Mouse (Mus musculus) liver, embryonic 11.5 days (tissue): ENCODE measurements at regions not wholly inside any gene's neighbourhood (a gene's known extent, or its start where the extent isn't known, plus 50 kb on each side); places are given as distances from the start of the nearest gene placed in this dataset.

Source experiments
- ATAC-seq: fragments of 200-750 bp; cut with Nextera tagmentation; replicated peaks from 2 replicates; pipeline ENCODE4 v1.8.0; 2017; ENCODE audit warnings: moderate number of reproducible peaks, mild to moderate bottlenecking, moderate TSS enrichment, moderate library complexity; ENCODE audit not compliant: low FRiP score
- DNase-seq: peaks from one replicate; pipeline ENCODE4 v3.0.0-alpha.2; 2017; ENCODE audit warnings: low spot score
- H3K27ac ChIP-seq: fragments of 300-500 bp; sonication (generic); 2 replicates; pipeline ENCODE4 v1.5.1; 2014; ENCODE audit warnings: mild to moderate bottlenecking, low read depth, low read length, control low read depth
- H3K27me3 ChIP-seq: fragments of 300-500 bp; sonication (generic); replicated peaks from 2 replicates; pipeline ENCODE4 v1.6.1; 2014; ENCODE audit warnings: low read length, mixed read lengths; ENCODE audit not compliant: control insufficient read depth, insufficient read depth
- H3K36me3 ChIP-seq: fragments of 300-500 bp; sonication (generic); 2 replicates; pipeline ENCODE4 v1.6.1; 2014; ENCODE audit warnings: mild to moderate bottlenecking, low read length, moderate library complexity, mixed read lengths; ENCODE audit not compliant: control insufficient read depth, insufficient read depth
- H3K4me1 ChIP-seq: fragments of 300-500 bp; sonication (generic); replicated peaks from 2 replicates; pipeline ENCODE4 v1.6.1; 2014; ENCODE audit warnings: low read length, mixed read lengths; ENCODE audit not compliant: control insufficient read depth, insufficient read depth
- H3K4me2 ChIP-seq: fragments of 300-500 bp; sonication (generic); 2 replicates; pipeline ENCODE4 v1.6.1; 2014; ENCODE audit warnings: mild to moderate bottlenecking, control low read depth, moderate library complexity
- H3K4me3 ChIP-seq: fragments of 300-500 bp; sonication (generic); 2 replicates; pipeline ENCODE4 v1.5.1; 2014; ENCODE audit warnings: low read depth, low read length, control low read depth
- H3K9ac ChIP-seq: fragments of 300-500 bp; sonication (generic); 2 replicates; pipeline ENCODE4 v1.6.1; 2014; ENCODE audit warnings: low read depth, low read length, control low read depth
- H3K9me3 ChIP-seq: fragments of 300-500 bp; sonication (generic); 2 replicates; pipeline ENCODE4 v1.6.1; 2016; ENCODE audit warnings: low read length, inconsistent platforms, mixed read lengths; ENCODE audit not compliant: control insufficient read depth
- WGBS: fragments of 180-500 bp; shearing (Covaris S2); extraction: QIAGEN DNeasy Blood & Tissue Kit; methylation state at CpG from one replicate; pipeline ENCODE4 v1.1.7; 2014; 5-methylcytosine and 5-hydroxymethylcytosine counted together

DNA sequence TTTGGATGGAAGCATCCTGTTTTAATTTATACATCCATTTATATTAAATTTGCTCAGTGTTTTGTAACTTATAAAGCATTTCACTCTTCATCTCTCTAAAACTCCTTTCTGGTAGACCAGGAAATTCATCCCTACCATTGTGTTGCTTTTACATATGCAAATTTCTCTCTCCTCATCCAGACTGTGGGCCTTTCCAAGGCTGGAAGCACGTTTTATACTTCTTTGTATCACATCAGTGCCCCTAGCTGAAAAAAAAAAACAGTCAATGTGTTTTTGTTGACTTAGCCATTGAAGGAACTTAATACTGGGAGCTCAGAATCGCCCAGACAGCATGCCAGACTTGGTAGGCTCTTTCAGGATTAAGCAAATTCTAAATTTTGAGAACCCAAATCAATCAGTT lies 174.9 kb upstream of the Gm6793 start:
- WGBS = 19% methylated on average over 2 of the region's 2 CpGs

DNA sequence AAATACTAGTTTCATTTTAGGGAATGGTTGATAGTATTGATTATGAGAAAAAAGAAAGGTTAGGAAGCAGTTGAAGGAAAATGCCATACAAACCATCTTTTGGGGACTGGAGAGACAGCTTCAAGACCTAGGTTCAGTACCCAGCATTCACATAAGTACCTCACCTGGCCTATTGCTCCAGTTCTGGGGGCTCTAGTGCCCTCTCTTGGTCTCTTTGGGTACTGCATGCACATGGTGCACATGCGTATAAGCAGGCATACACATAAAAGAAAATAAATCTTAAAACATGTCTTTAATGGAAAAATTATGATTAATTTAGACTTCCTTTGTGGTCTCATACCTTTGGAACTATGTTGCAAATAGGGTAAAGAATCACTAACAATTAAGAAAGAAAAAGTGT lies 155.3 kb upstream of the Gm6793 start:
- WGBS = 94% methylated on average over 1 of the region's 1 CpGs
- H3K27me3 ChIP-seq = no peaks in the 10 kb centered on the region
- no peaks in the 10 kb centered on the region for H3K4me1 ChIP-seq
- H3K27ac ChIP-seq = no peak overlapping the region
- DNase-seq (no peak), ATAC-seq (no peak)
- peaks cover 6% of the 10 kb centered on the region; the same call in 1 of the 2 replicates for H3K9me3 ChIP-seq
- no peak overlapping the region for H3K4me2 ChIP-seq
- H3K9ac ChIP-seq = no peak overlapping the region
- H3K4me3 ChIP-seq = no peak overlapping the region
- H3K36me3 ChIP-seq = no peaks in the 10 kb centered on the region

More for the DNA sequence above, 174.9 kb upstream of the Gm6793 start:
- H3K4me2 ChIP-seq = no peak overlapping the region
- H3K4me3 ChIP-seq = no peak overlapping the region
- ATAC-seq (no peak), DNase-seq (no peak)
- H3K27me3 ChIP-seq = no peaks in the 10 kb centered on the region
- H3K4me1 ChIP-seq = no peaks in the 10 kb centered on the region
- H3K27ac ChIP-seq = no peak overlapping the region
- no peaks in the 10 kb centered on the region for H3K9me3 ChIP-seq
- H3K9ac ChIP-seq = no peak overlapping the region
- no peaks in the 10 kb centered on the region for H3K36me3 ChIP-seq

DNA sequence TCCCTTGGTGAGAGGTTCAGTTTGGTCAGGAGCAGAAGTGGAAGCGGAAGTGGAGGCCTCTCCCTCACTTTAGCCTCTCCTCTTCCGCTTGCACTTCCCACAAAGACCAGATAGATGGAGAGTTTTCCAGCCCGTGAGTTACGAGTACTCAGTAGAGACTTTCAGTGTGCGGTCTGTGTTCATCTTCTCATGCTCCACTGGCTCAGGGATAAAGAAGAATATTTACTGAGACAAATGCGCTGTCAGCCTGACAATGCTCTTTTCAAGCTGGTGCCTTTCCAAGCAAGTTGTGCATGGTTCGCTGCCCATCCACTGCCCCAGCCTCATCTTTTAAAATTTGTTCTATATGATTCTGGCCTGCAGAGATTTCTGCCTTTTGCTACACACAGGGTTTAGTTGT lies 141.8 kb upstream of the Gm6793 start:
- Histone ChIP-seq H3K9me3 (no peaks in the 10 kb centered on the region), H3K27me3 (no peaks in the 10 kb centered on the region), H3K9ac (no peak overlapping the region), H3K4me3 (no peak overlapping the region), H3K27ac (no peak overlapping the region), H3K4me2 (no peak overlapping the region), H3K4me1 (no peaks in the 10 kb centered on the region), H3K36me3 (no peaks in the 10 kb centered on the region)
- ATAC-seq (no peak), DNase-seq (no peak)
- 77% methylated on average over 7 of the region's 7 CpGs for WGBS

DNA sequence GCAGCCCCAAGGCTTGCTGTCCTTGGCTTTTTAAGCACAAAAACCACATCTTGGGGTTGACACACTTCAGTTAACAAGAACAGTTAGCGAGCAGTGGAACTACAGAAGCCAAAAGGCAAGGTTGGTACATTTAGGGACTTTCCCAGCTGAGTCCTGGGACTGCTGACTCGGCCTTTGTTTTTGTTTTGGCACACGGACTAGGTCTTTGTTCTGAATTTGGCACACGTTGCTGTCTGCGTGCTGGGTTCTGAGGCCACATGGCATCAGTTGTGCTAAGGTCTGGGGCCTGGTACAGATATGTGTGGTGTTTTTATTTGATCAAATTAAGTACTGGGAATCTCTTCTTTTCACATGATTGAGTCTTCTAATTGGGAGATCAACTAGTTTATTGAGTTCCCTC lies 124.1 kb upstream of the Gm6793 start:
- DNase-seq (no peak), ATAC-seq (no peak)
- Histone ChIP-seq H3K4me2 (no peak overlapping the region), H3K36me3 (no peaks in the 10 kb centered on the region), H3K9me3 (peaks cover 2% of the 10 kb centered on the region), H3K4me1 (no peaks in the 10 kb centered on the region), H3K9ac (no peak overlapping the region), H3K27me3 (no peaks in the 10 kb centered on the region), H3K4me3 (no peak overlapping the region), H3K27ac (no peak overlapping the region)
- WGBS = 68% methylated on average over 5 of the region's 5 CpGs

DNA sequence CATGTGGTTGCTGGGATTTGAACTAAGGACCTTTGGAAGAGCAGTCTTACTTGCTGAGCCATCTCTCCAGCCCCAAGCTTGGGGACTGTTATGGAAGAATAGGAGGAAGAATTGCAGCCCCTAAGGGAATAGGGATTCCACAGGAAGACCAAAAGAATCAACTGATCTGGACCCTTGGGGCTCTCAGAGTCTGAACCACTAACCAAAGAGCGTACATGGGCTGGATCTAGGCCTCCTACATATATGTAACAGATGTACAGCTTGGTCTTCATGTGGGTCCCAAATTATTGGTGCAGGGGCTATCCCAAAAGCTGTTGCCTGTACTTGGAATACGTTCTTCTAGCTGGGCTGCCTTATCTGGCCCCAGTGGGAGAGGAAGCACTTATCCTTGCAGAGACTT lies 115.4 kb upstream of the Gm6793 start:
- H3K4me2 ChIP-seq = no peak overlapping the region
- 54% methylated on average over 2 of the region's 2 CpGs for WGBS
- no peak overlapping the region for H3K4me3 ChIP-seq
- H3K27me3 ChIP-seq = no peaks in the 10 kb centered on the region
- H3K9me3 ChIP-seq = no peaks in the 10 kb centered on the region
- ATAC-seq (no peak), DNase-seq (no peak)
- H3K9ac ChIP-seq = no peak overlapping the region
- H3K4me1 ChIP-seq = no peaks in the 10 kb centered on the region
- H3K36me3 ChIP-seq = no peaks in the 10 kb centered on the region
- H3K27ac ChIP-seq = no peak overlapping the region

DNA sequence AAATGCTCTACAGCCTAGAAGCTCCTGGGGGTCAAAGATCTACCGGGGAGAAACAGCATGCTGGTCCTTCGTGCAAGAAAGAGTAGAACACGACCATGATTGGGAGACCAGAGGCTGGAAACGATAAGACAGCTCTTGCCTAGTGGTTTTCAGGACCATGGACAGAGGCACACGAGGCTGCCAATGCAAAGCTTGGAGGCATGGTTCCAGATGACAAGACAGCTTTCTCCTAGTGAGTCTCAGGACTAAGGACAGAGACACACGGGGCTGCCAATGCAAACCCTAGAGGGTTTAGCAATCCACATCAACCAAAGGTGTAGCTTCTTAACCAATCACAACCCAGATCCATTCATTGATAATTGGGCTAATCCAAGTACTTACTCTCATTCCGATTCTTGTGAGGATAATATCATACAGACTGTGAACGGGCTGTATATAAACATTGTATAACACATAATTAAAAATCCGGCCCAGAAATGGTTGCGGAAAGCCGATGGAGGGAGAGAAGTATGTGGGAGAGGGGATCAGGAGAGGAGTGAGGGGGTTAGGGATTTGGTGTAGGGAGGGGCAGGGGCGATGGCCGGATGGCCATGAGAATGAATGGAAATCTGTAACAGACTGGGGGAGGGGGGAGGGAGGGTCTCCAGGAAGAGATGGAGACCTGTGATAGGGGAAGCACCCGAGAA lies 114.1 kb upstream of the Gm6793 start:
- no peaks in the 10 kb centered on the region for H3K27me3 ChIP-seq
- H3K4me2 ChIP-seq = no peak overlapping the region
- peak; percentile 45; the same call in 1 of the 2 replicates for ATAC-seq
- H3K4me1 ChIP-seq = no peaks in the 10 kb centered on the region
- H3K9ac ChIP-seq = no peak overlapping the region
- H3K4me3 ChIP-seq = no peak overlapping the region
- no peaks in the 10 kb centered on the region for H3K36me3 ChIP-seq
- no peaks in the 10 kb centered on the region for H3K9me3 ChIP-seq
- 49% methylated on average over 14 of the region's 14 CpGs for WGBS
- H3K27ac ChIP-seq = no peak overlapping the region
- peak; percentile 56 for DNase-seq

DNA sequence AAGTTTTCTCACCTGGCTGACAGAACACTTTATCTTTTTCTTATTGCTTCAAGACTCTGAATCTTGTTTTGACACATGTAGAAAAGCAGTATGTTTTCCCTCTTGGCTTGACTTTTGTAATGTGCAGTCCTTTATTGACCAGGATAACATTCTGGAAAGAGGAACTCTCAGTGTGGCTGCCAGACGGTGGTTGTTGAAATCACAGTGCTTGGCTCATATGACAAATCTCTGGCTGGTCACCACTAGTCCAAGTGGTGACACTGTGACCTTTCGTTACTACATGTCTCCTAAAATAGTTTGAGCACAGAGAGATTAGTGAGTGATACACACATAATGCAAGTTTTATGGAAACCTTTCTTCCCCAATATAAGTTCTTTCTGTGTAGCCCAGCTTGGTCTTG lies 97.1 kb upstream of the Gm6793 start:
- H3K9ac ChIP-seq = no peak overlapping the region
- no peaks in the 10 kb centered on the region for H3K9me3 ChIP-seq
- no peak overlapping the region for H3K4me3 ChIP-seq

DNA sequence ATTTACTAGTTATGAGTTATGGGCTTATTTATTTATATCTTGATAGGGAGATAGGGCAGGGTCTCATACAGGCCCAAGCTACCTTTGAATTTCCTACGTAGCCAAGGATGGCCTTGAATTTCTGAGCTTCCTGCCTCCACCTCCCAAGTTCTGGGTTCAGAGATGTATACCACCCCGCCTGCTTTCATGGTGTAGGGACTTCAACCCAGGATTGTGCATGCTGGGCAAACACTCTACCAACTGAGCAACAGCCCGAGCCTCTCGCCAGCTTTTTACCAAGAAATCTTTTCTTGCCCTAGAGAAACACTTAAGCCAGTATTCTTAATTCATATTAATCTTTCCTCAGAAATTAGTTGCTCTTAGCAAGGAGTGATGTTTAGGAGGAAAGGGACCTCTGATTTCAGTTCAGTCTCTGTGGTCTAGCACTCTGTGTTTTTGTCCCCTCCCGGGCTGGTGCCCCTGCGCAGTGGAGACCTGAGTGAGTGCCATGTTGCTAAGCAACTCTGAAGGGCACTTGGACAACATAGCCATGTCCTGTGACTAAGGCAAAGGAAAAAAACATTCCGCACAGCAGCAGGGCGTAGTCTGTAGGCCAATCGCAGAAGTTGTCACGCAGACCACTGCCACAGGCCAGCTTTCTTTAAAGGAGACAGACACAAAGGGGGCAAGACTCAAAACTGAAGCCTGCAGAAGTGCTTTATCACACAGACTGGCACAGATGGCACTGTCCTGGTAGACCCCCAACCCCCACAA lies 83.2 kb upstream of the Gm6793 start:
- no peak overlapping the region for H3K27ac ChIP-seq
- 91% methylated on average over 10 of the region's 10 CpGs for WGBS
- ATAC-seq (no peak), DNase-seq (no peak)
- no peak overlapping the region for H3K9ac ChIP-seq
- H3K4me1 ChIP-seq = no peaks in the 10 kb centered on the region
- no peaks in the 10 kb centered on the region for H3K36me3 ChIP-seq
- H3K27me3 ChIP-seq = no peaks in the 10 kb centered on the region
- H3K4me2 ChIP-seq = no peak overlapping the region
- no peak overlapping the region for H3K4me3 ChIP-seq
- H3K9me3 ChIP-seq = no peaks in the 10 kb centered on the region

More for the DNA sequence above, 97.1 kb upstream of the Gm6793 start:
- Histone ChIP-seq H3K4me2 (no peak overlapping the region), H3K27me3 (no peaks in the 10 kb centered on the region), H3K4me1 (no peaks in the 10 kb centered on the region), H3K27ac (no peak overlapping the region), H3K36me3 (no peaks in the 10 kb centered on the region)
- ATAC-seq (no peak), DNase-seq (no peak)
- 49% methylated on average over 2 of the region's 2 CpGs for WGBS

DNA sequence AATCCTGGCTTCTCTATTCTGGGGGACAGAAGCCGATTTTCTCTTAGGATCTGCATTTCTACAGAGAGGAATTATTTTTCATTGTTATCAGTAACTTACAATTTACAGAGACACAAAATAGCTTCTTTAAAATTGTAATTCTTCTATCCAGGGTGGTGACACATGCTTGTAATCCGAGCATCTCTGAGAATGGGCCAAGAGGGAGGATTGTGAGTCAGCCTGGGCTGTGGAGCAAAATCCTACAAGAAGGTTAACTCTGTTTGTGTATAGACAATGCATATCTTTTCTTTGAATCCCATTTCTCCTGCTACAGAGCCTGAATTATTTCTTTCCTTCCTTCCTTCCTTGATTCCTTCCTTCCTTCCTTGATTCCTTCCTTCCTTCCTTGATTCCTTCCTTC lies 80.0 kb upstream of the Gm6793 start:
- no peak for ATAC-seq
- DNase-seq = no peak
- Histone ChIP-seq H3K4me1 (no peaks in the 10 kb centered on the region), H3K27ac (no peak overlapping the region), H3K4me3 (no peak overlapping the region), H3K27me3 (no peaks in the 10 kb centered on the region), H3K9ac (no peak overlapping the region), H3K36me3 (no peaks in the 10 kb centered on the region), H3K9me3 (no peaks in the 10 kb centered on the region), H3K4me2 (no peak overlapping the region)
- 79% methylated on average over 2 of the region's 2 CpGs for WGBS
